8 mouse cellular contexts compared by ENCODE assay signal in the genomic region with DNA sequence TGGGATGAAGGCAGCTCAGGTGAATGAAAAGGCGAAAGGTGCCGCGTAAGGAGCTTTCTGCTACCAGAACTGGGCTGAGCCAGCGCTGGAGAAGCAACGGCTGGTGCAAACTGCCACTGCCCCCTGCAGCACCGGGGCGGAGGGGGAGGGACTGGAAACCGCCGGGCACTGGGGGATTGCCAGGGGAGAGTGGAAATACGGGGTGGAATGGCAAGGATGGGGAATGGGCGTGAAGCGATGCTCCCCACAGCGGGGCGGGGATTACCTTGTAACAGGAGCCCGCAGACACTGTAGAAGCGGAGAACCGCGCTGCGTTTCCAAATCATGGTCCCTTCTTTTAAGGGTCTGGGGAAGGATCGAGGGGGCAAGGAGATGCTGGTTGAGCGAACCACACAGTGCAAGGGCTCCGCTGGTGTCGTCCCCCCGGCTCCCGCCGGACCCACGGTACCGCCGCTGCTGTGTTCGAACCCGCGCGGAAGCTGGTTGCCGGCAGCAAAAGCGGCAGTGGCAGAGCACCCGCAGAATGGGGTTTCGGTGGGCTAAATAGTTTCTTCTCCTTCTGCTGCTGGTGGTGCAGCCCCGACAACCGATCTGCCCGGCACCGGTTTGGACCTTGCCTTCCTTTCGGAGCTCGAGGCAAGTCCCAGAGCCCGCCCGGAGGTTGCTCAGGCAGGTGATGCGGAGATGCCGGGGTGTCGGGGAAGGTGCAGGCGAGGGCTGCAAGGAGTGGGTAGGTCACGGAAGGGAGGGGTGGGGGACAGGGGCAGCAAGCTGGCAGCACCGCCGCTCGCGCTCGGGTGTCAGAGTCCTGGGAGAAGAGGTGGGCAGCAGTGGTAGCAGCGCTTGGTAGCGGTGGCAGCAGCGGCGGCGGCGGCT. TPM values are rescaled to one million over a fixed set of nuclear protein-coding genes. Genes with fewer than 3 reads are reported as not detected.
DNase-seq lines count a peak whose midpoint lies in the region; ATAC-seq lines count a peak whose summit lies in the region.

No protein-coding gene starts in this region.

- H3K4me1 ChIP-seq in embryonic facial prominence, embryonic 10.5 days: peaks cover 16% of the 10 kb centered on the region
- H3K4me1 ChIP-seq in heart, embryonic 14.5 days (ENCODE audit: control insufficient read depth in 2 of 2, insufficient read depth in 2 of 2, low read length in 2 of 2): peaks cover 3% of the 10 kb centered on the region in 2 experiments; a peak in 1 of 4 replicates
- H3K4me1 ChIP-seq in liver, embryonic 13.5 days (replicated peaks): peaks cover 8% of the 10 kb centered on the region; the same call in 1 of the 2 replicates
- 0 out of 2 replicates have a peak, but pooled peaks cover 4% of the 10 kb centered on the region for H3K4me1 ChIP-seq in neural tube, embryonic 12.5 days

- H3K36me3 ChIP-seq in embryonic facial prominence, embryonic 10.5 days (replicated peaks): no peaks in the 10 kb centered on the region
- no peaks in the 10 kb centered on the region for H3K36me3 ChIP-seq in heart, embryonic 14.5 days (ENCODE audit: control insufficient read depth, insufficient read depth, low read length)
- H3K36me3 ChIP-seq in liver, embryonic 13.5 days: no peaks in the 10 kb centered on the region
- no peaks in the 10 kb centered on the region for H3K36me3 ChIP-seq in neural tube, embryonic 12.5 days

- H3K9ac ChIP-seq in heart, embryonic 14.5 days (ENCODE audit: low read length): peak overlapping the region; percentile 69
- H3K9ac ChIP-seq in liver, embryonic 13.5 days: 0 out of 2 replicates have a peak overlapping the region, but pooled peaks have one; percentile 22
- peak overlapping the region; percentile 77 for H3K9ac ChIP-seq in neural tube, embryonic 12.5 days

- peak overlapping the region; percentile 98 for H3K4me2 ChIP-seq in heart, embryonic 14.5 days (ENCODE audit: low read length)
- H3K4me2 ChIP-seq in liver, embryonic 13.5 days: peak overlapping the region; percentile 82
- H3K4me2 ChIP-seq in neural tube, embryonic 12.5 days (replicated peaks): peak overlapping the region; percentile 76

- ATAC-seq in heart, embryonic 14.5 days (ENCODE audit: insufficient number of reproducible peaks, insufficient read depth, low FRiP score, low read depth): peak; percentile 36; the same call in 1 of the 2 replicates
- ATAC-seq in liver, embryonic 13.5 days (ENCODE audit: low read depth): peak; percentile 18; the same call in 1 of the 2 replicates
- peak; percentile 76 for ATAC-seq in neural tube, embryonic 12.5 days (ENCODE audit: low FRiP score, low read depth)

- H3K27me3 ChIP-seq in embryonic facial prominence, embryonic 10.5 days (replicated peaks; ENCODE audit: low read depth, poor library complexity, severe bottlenecking): peaks cover 42% of the 10 kb centered on the region
- H3K27me3 ChIP-seq in heart, embryonic 14.5 days (ENCODE audit: control insufficient read depth, insufficient read depth, low read length): peaks cover 22% of the 10 kb centered on the region
- H3K27me3 ChIP-seq in liver, embryonic 13.5 days: peaks cover 55% of the 10 kb centered on the region
- no peaks in the 10 kb centered on the region for H3K27me3 ChIP-seq in neural tube, embryonic 12.5 days (replicated peaks)

- peak; percentile 31 for DNase-seq in urinary bladder, adult 2 months (ENCODE audit: low spot score)
- no peak for DNase-seq in urinary bladder, postnatal 10 days (ENCODE audit: low spot score)
- peak; percentile 77 for DNase-seq in embryonic facial prominence, embryonic 10.5 days (ENCODE audit: low spot score)
- DNase-seq in kidney, postnatal 10 days: peak; percentile 46
- no peak for DNase-seq in liver, embryonic 13.5 days
- peak; percentile 13 to 14 for DNase-seq in urinary bladder, postnatal 36 days (ENCODE audit: low spot score in 2 of 2)

- H3K9me3 ChIP-seq in embryonic facial prominence, embryonic 10.5 days: peaks cover 3% of the 10 kb centered on the region; the same call in 1 of the 2 replicates
- no peaks in the 10 kb centered on the region for H3K9me3 ChIP-seq in heart, embryonic 14.5 days (ENCODE audit: control insufficient read depth, low read length)
- H3K9me3 ChIP-seq in liver, embryonic 13.5 days (replicated peaks): no peaks in the 10 kb centered on the region
- H3K9me3 ChIP-seq in neural tube, embryonic 12.5 days: no peaks in the 10 kb centered on the region

- under 1% methylated on average over 61 of the region's 61 CpGs for WGBS in embryonic facial prominence, embryonic 10.5 days
- WGBS in heart, embryonic 14.5 days: under 1% methylated on average over 56 of the region's 61 CpGs
- WGBS in liver, embryonic 13.5 days (ENCODE audit: insufficient replicate concordance): 1% methylated on average over 55 of the region's 61 CpGs
- 1% methylated on average over 60 of the region's 61 CpGs for WGBS in neural tube, embryonic 12.5 days

- peak overlapping the region; percentile 74 for H3K4me3 ChIP-seq in embryonic facial prominence, embryonic 10.5 days
- peak overlapping the region; percentile 50 to 72 for H3K4me3 ChIP-seq in heart, embryonic 14.5 days (ENCODE audit: control insufficient read depth in 1 of 2, insufficient read depth in 1 of 2, low read depth in 1 of 2, low read length in 2 of 2)
- peak overlapping the region; percentile 58 for H3K4me3 ChIP-seq in liver, embryonic 13.5 days (replicated peaks)
- H3K4me3 ChIP-seq in neural tube, embryonic 12.5 days: peak overlapping the region; percentile 74

- H3K27ac ChIP-seq in embryonic facial prominence, embryonic 10.5 days (replicated peaks): peak overlapping the region; percentile 71
- no peak overlapping the region for H3K27ac ChIP-seq in heart, embryonic 14.5 days (replicated peaks in 1 of 2; ENCODE audit: control insufficient read depth in 1 of 2, insufficient read depth in 1 of 2, low read depth in 2 of 2, low read length in 2 of 2)
- H3K27ac ChIP-seq in liver, embryonic 13.5 days: no peak overlapping the region
- peak overlapping the region; percentile 72 for H3K27ac ChIP-seq in neural tube, embryonic 12.5 days

RNA-seq across cellular contexts. Expression of gene Cadm2, which starts 0.6 kb away (rescaled TPM):
- 2.3 and 3.3 TPM in 2 replicates for polyA plus RNA-seq in urinary bladder, adult 2 months (2012; rRNA removed)
- 1.2 and 1.5 TPM in 2 replicates for polyA plus RNA-seq in embryonic facial prominence, embryonic 10.5 days (2016; fragmentation: Nextera tagmentation; extraction: Ambion mirVana)
- polyA plus RNA-seq in heart, embryonic 14.5 days (2014; fragmentation: Nextera tagmentation; extraction: Ambion mirVana): 0.05 and 0.07 TPM in 2 replicates
- polyA plus RNA-seq in liver, embryonic 13.5 days (2015; fragmentation: Nextera tagmentation; extraction: Ambion mirVana): 0.07 and 0.10 TPM in 2 replicates
- polyA plus RNA-seq in neural tube, embryonic 12.5 days (2016; fragmentation: Nextera tagmentation; extraction: Ambion mirVana): 12.0 and 13.9 TPM in 2 replicates

Comparison
In these comparisons a context has a peak if more than half of its experiments do, and no peak if none do; other contexts are left out.
1. DNase-seq: peak in urinary bladder, adult 2 months (single experiment), embryonic facial prominence, embryonic 10.5 days (single experiment), kidney, postnatal 10 days (single experiment) and urinary bladder, postnatal 36 days (2 of 2); none in urinary bladder, postnatal 10 days (single experiment) and liver, embryonic 13.5 days (single experiment).
2. H3K27ac ChIP-seq: peak in embryonic facial prominence, embryonic 10.5 days (single experiment) and neural tube, embryonic 12.5 days (single experiment); none in heart, embryonic 14.5 days (0 of 2) and liver, embryonic 13.5 days (single experiment).
3. ATAC-seq: peak in every context shown above with its lines; median percentile 76 in neural tube, embryonic 12.5 days; 36 in heart, embryonic 14.5 days; 18 in liver, embryonic 13.5 days.
4. H3K9ac ChIP-seq: peak in every context shown above with its lines; median percentile 77 in neural tube, embryonic 12.5 days; 69 in heart, embryonic 14.5 days; 22 in liver, embryonic 13.5 days.
5. Peak in every context shown above with its lines, with median percentiles within 50 percentile points of each other: H3K4me3 ChIP-seq and H3K4me2 ChIP-seq.